Mouse (Mus musculus) monocyte, adult 59 days (primary cell): ENCODE data around the gene Gm15737. TPM values are rescaled to one million over a fixed set of nuclear protein-coding genes. Genes with fewer than 3 reads are reported as not detected.

ENCODE experiments used
- total RNA-seq, 2 experiments: library from RNA; stranded (reverse); gene quantifications; one replicate each; pipeline ENCODE4 v1.2.4; 2023

Gene Gm15737
- total RNA-seq: not detected

GRCm38 (mm10) chr6:92869089-92869581 lies at the start of gene Gm15737:
Gene Gm15737 (plus strand): TSS chr6:92869357.

Other genes starting within 250 kb of the Gm15737 start
- gene Prickle2, start 163.2 kb upstream of the Gm15737 start, total RNA-seq: 1 to 10 TPM in 1 of 2 experiments, under 1 TPM in 1; 0.73 to 1.4 TPM
- not detected for gene A730049H05Rik, start 52.9 kb upstream of the Gm15737 start, total RNA-seq
- gene Adamts9, start 74.1 kb downstream of the Gm15737 start, total RNA-seq: 10 to 100 TPM; 10.4 to 15.7 TPM